Mouse (Mus musculus): ENCODE data around the gene Mettl21e.

Gene Mettl21e

GRCm38 (mm10) chr1:44218876-44219275, at the start of gene Mettl21e:
Gene Mettl21e, minus strand, starts transcription at chr1:44218961.
- in situ Hi-C loops (cut with MboI; ENCODE audit: unreplicated experiment in 2 of 2) = no loop called here

GRCm38 (mm10) chr1:44240440-44240839, 21.7 kb upstream of the Mettl21e start:
- in situ Hi-C loops (cut with MboI; ENCODE audit: unreplicated experiment in 2 of 2) = loop anchor here (25.0 kb wide), 4 partner anchors 178 to 1103 kb away; partner anchors contain the start of genes Col3a1 (in 1 of the 2) and Gm8251 (in 1 of the 2)

GRCm38 (mm10) chr1:44239969-44240368, 21.2 kb upstream of the Mettl21e start:
- in situ Hi-C loops (cut with MboI; ENCODE audit: unreplicated experiment in 2 of 2) = loop anchor here (5.0 to 25.0 kb wide), 9 partner anchors 173 to 1103 kb away; partner anchors contain the start of genes Col3a1 (in 1 of the 2) and Gm8251 (in 1 of the 2)

- in situ Hi-C loops (cut with MboI; ENCODE audit: unreplicated experiment in 2 of 2) = loop anchor here (5.0 to 25.0 kb wide), 9 partner anchors 170 to 1100 kb away; partner anchors contain the start of genes Col3a1 (in 1 of the 2) and Gm8251 (in 1 of the 2)
These were observed 18.5 kb upstream of the Mettl21e start for GRCm38 (mm10) chr1:44237305-44237704.

GRCm38 (mm10) chr1:44235311-44235710, 16.6 kb upstream of the Mettl21e start:
- in situ Hi-C loops (cut with MboI; ENCODE audit: unreplicated experiment in 2 of 2) = loop anchor here (5.0 to 25.0 kb wide), 9 partner anchors 168 to 1098 kb away; partner anchors contain the start of genes Col3a1 (in 1 of the 2) and Gm8251 (in 1 of the 2)

GRCm38 (mm10) chr1:44234531-44234930, 15.8 kb upstream of the Mettl21e start:
- in situ Hi-C loops (cut with MboI; ENCODE audit: unreplicated experiment in 2 of 2) = loop anchor here (10.0 to 25.0 kb wide), 5 partner anchors 172 to 1097 kb away; partner anchors contain the start of genes Col3a1 (in 1 of the 2) and Gm8251 (in 1 of the 2)

GRCm38 (mm10) chr1:44229044-44229443, 10.3 kb upstream of the Mettl21e start:
- in situ Hi-C loops (cut with MboI; ENCODE audit: unreplicated experiment in 2 of 2) = loop anchor here (10.0 to 25.0 kb wide), 5 partner anchors 167 to 1536 kb away; partner anchors contain the start of genes Col3a1 (in 1 of the 2) and Gm8251 (in 1 of the 2)

- in situ Hi-C loops (cut with MboI; ENCODE audit: unreplicated experiment in 2 of 2) = no loop called here
These were observed 1.6 kb downstream of the Mettl21e start for GRCm38 (mm10) chr1:44217118-44217517.

- in situ Hi-C loops (cut with MboI; ENCODE audit: unreplicated experiment in 2 of 2) = no loop called here
These were observed 2.2 kb downstream of the Mettl21e start for GRCm38 (mm10) chr1:44216352-44217116.

GRCm38 (mm10) chr1:44214443-44214842, 4.3 kb downstream of the Mettl21e start:
- in situ Hi-C loops (cut with MboI; ENCODE audit: unreplicated experiment in 2 of 2) = no loop called here

GRCm38 (mm10) chr1:44202876-44203275, 15.9 kb downstream of the Mettl21e start:
- in situ Hi-C loops (cut with MboI; ENCODE audit: unreplicated experiment in 2 of 2) = no loop called here

- in situ Hi-C loops (cut with MboI; ENCODE audit: unreplicated experiment in 2 of 2) = no loop called here
These were observed 20.2 kb downstream of the Mettl21e start for GRCm38 (mm10) chr1:44198273-44199171.

- in situ Hi-C loops (cut with MboI; ENCODE audit: unreplicated experiment in 2 of 2) = no loop called here
These were observed 32.4 kb downstream of the Mettl21e start for GRCm38 (mm10) chr1:44186396-44186795.

GRCm38 (mm10) chr1:44178086-44178485, 40.7 kb downstream of the Mettl21e start:
- in situ Hi-C loops (cut with MboI; ENCODE audit: unreplicated experiment in 2 of 2) = loop anchor here in 1 of 2 experiments (5.0 kb wide), 2 partner anchors 81 to 416 kb away; no protein-coding TSS in a partner anchor

- in situ Hi-C loops (cut with MboI; ENCODE audit: unreplicated experiment in 2 of 2) = loop anchor here in 1 of 2 experiments (25.0 kb wide), 1 partner anchor 112 kb away; the partner anchor contains the start of gene Gm8251
These were observed 44.9 kb downstream of the Mettl21e start for GRCm38 (mm10) chr1:44173903-44174302.

GRCm38 (mm10) chr1:44172656-44173055, 46.1 kb downstream of the Mettl21e start:
- in situ Hi-C loops (cut with MboI; ENCODE audit: unreplicated experiment in 2 of 2) = loop anchor here in 1 of 2 experiments (25.0 kb wide), 1 partner anchor 110 kb away; the partner anchor contains the start of gene Gm8251

- in situ Hi-C loops (cut with MboI; ENCODE audit: unreplicated experiment in 2 of 2) = loop anchor here in 1 of 2 experiments (25.0 kb wide), 1 partner anchor 106 kb away; the partner anchor contains the start of gene Gm8251
These were observed 50.8 kb downstream of the Mettl21e start for GRCm38 (mm10) chr1:44167859-44168383.

GRCm38 (mm10) chr1:44162389-44162788, 56.4 kb downstream of the Mettl21e start:
- in situ Hi-C loops (cut with MboI; ENCODE audit: unreplicated experiment in 2 of 2) = loop anchor here in 1 of 2 experiments (25.0 kb wide), 1 partner anchor 100 kb away; the partner anchor contains the start of gene Gm8251

- in situ Hi-C loops (cut with MboI; ENCODE audit: unreplicated experiment in 2 of 2) = loop anchor here in 1 of 2 experiments (25.0 kb wide), 1 partner anchor 100 kb away; the partner anchor contains the start of gene Gm8251
These were observed 56.9 kb downstream of the Mettl21e start for GRCm38 (mm10) chr1:44161818-44162217.
